Mouse (Mus musculus): ENCODE data around the gene Prex1. TPM values are rescaled to one million over a fixed set of nuclear protein-coding genes. Genes with fewer than 3 reads are reported as not detected.

Gene Prex1
- polyA plus RNA-seq, 1 experiment, result 4.7 TPM

DNA sequence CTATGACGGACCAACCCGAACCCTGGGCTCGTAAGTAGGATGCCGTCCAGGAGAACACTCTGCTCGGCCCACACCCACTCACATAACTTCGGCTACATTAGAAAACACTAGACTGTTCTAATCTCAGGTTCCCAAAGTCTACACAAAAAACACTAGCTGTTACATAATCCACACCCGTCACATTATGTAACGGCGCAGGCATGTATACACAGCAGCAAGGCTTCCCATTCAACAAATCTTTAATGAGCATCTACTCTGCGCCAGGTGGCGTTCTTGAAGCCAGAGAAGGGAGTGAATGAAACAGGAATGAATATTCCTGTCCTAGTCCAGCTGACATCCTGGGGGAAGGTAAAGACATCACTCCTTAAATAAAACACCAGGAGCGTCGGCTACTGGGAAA, 12.9 kb downstream of the Prex1 start:
- TF ChIP-seq TAL1 (IDR thresholded peaks at IDR 0.05; ENCODE audit: low read length), result no peak
- no peak for TF ChIP-seq GATA1 (IDR thresholded peaks at IDR 0.05; ENCODE audit: low read length)
- peaks cover 92% of the 10 kb centered on the region for H3K36me3 ChIP-seq (ENCODE audit: control insufficient read depth)
- H3K4me3 ChIP-seq (replicated peaks), result peak overlapping the region; percentile 79
- peaks cover 12% of the 10 kb centered on the region for H3K9me3 ChIP-seq (ENCODE audit: control insufficient read depth, low read length)
- peaks cover 97% of the 10 kb centered on the region for H3K4me1 ChIP-seq (ENCODE audit: control insufficient read depth)
- no peaks in the 10 kb centered on the region; the same call in 1 of the 2 replicates for H3K27me3 ChIP-seq (ENCODE audit: control insufficient read depth)

DNA sequence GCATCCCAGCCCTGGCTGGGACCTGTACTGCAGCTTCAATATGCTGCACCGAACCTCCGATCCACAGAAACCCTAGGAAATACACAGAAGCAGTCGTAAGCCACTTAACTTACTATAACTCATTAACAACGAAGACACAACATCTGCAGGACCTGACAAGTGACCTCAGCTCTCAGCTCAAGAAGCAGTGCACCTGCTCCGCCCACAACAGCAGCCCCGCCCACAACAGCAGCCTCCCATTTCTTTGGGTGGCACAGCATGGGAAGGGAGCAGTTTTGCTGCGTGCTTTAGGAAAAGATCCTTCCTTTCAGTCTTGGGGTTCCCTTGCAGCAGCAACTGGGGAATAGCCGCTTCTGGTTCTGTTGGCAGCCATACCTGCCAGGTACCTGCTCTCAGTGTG, 13.5 kb downstream of the Prex1 start:
- Histone ChIP-seq H3K36me3 (ENCODE audit: control insufficient read depth) (peaks cover 91% of the 10 kb centered on the region), H3K27me3 (ENCODE audit: control insufficient read depth) (no peaks in the 10 kb centered on the region; the same call in 1 of the 2 replicates), H3K4me3 (replicated peaks) (peak overlapping the region; percentile 26), H3K9me3 (ENCODE audit: control insufficient read depth, low read length) (peaks cover 10% of the 10 kb centered on the region), H3K4me1 (ENCODE audit: control insufficient read depth) (peaks cover 96% of the 10 kb centered on the region)
- no peak for TF ChIP-seq GATA1 (IDR thresholded peaks at IDR 0.05; ENCODE audit: low read length)
- TF ChIP-seq TAL1 (IDR thresholded peaks at IDR 0.05; ENCODE audit: low read length), result no peak

DNA sequence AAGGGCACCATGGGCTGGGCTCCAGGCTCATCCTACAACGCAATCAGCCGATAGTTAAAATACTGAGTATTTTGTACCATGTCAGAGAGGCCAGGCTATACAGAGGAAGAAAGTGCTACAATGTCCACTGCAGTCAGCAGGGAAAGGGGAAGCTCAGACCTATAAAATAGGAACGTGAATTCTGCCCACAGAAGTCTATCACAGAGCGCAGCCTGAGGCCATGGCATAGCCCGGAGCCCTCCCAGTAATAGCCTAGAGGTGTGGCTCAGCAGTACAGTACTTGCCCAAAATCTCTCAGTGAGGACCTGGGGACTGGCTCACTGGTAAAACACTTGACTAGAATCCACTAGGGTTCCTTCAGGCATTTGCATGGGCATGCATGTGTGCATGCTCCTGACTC, 14.1 kb downstream of the Prex1 start:
- H3K36me3 ChIP-seq (ENCODE audit: control insufficient read depth), result peaks cover 91% of the 10 kb centered on the region
- no peak for TF ChIP-seq TAL1 (IDR thresholded peaks at IDR 0.05; ENCODE audit: low read length)
- H3K9me3 ChIP-seq (ENCODE audit: control insufficient read depth, low read length), result peaks cover 10% of the 10 kb centered on the region
- peak overlapping the region; percentile 19 for H3K4me3 ChIP-seq (replicated peaks)
- H3K4me1 ChIP-seq (ENCODE audit: control insufficient read depth), result peaks cover 96% of the 10 kb centered on the region
- H3K27me3 ChIP-seq (ENCODE audit: control insufficient read depth), result no peaks in the 10 kb centered on the region

- Histone ChIP-seq H3K27me3 (ENCODE audit: control insufficient read depth) (no peaks in the 10 kb centered on the region), H3K9me3 (ENCODE audit: control insufficient read depth, low read length) (peaks cover 12% of the 10 kb centered on the region), H3K4me3 (replicated peaks) (no peak overlapping the region), H3K4me1 (ENCODE audit: control insufficient read depth) (peaks cover 73% of the 10 kb centered on the region), H3K36me3 (ENCODE audit: control insufficient read depth) (peaks cover 84% of the 10 kb centered on the region)
- no peak for TF ChIP-seq GATA1 (IDR thresholded peaks at IDR 0.05; ENCODE audit: low read length)
- no peak for TF ChIP-seq TAL1 (IDR thresholded peaks at IDR 0.05; ENCODE audit: low read length)
Observed at GRCm38 (mm10) chr2:166694616-166695015, 19.0 kb downstream of the Prex1 start.

DNA sequence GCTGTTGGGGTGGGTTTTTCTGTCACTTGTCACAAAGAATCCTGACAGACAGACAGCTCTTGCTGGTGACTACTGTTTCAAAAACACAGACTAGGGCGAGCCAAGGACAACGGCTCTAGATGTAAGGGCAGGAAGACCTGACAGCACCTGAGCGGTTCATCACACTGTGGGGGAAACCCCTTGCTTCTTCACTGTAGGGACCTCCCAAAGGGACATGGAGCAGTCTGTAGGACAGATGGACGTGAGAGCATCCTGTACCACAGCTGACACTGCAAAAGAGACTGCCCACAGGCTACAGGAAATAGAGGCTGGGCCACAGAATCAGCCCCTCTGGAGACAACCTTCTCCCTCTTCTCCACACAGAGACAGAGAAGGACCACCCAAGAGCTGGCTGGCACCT, 20.2 kb downstream of the Prex1 start:
- Histone ChIP-seq H3K27me3 (ENCODE audit: control insufficient read depth) (no peaks in the 10 kb centered on the region), H3K4me1 (ENCODE audit: control insufficient read depth) (peaks cover 65% of the 10 kb centered on the region), H3K9me3 (ENCODE audit: control insufficient read depth, low read length) (peaks cover 12% of the 10 kb centered on the region), H3K4me3 (replicated peaks) (no peak overlapping the region), H3K36me3 (ENCODE audit: control insufficient read depth) (peaks cover 73% of the 10 kb centered on the region)
- TF ChIP-seq GATA1 (IDR thresholded peaks at IDR 0.05; ENCODE audit: low read length), result no peak
- TF ChIP-seq TAL1 (IDR thresholded peaks at IDR 0.05; ENCODE audit: low read length), result no peak

DNA sequence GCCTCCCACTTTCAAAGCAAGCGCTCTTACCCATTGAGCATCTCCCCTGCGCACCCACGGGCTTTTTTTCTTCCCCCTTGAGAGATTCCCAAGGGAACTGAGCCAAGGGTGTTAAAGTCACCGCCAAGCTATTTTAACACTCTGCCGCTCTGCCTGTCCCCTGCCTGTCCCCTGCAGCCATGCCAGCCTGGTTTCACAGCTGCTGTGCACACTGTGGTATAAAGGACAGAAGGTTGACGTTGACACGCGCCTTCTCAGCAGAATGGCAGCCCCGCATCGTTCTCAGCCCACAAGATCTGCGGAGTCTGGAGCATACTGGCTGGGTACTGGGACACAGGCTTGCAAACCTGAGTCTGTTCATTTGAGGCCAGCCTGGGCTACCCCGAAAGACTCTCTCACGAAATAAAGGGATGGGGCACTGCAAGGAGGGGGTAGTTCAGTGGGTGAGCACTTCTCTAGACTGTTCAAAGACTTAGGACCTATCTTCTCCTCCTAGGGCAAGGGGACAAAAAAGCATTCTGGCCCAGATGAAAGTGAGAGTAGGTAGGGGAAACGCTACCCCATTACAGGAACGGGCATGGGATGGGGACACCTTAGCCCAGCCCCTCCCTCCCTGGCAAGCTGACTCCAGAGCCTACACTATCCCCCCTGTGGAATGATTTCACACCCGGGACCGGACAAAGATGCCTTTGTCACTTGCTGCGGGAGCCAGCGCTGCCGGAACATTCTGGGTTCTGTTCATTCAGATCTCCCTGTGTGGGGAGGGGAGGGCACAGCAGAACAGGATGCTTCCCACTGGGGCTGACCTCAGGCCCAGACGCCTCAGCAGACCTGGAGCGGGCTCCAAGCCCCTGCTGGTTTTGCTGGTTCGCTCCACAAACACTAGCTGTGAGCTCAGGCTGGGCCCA, 21.8 kb downstream of the Prex1 start:
- H3K4me3 ChIP-seq (replicated peaks), result no peak overlapping the region
- no peaks in the 10 kb centered on the region for H3K27me3 ChIP-seq (ENCODE audit: control insufficient read depth)
- H3K4me1 ChIP-seq (ENCODE audit: control insufficient read depth), result peaks cover 64% of the 10 kb centered on the region
- peaks cover 12% of the 10 kb centered on the region for H3K9me3 ChIP-seq (ENCODE audit: control insufficient read depth, low read length)
- TF ChIP-seq GATA1 (IDR thresholded peaks at IDR 0.05; ENCODE audit: low read length) (no peak), TAL1 (IDR thresholded peaks at IDR 0.05; ENCODE audit: low read length) (no peak)
- H3K36me3 ChIP-seq (ENCODE audit: control insufficient read depth), result peaks cover 59% of the 10 kb centered on the region

DNA sequence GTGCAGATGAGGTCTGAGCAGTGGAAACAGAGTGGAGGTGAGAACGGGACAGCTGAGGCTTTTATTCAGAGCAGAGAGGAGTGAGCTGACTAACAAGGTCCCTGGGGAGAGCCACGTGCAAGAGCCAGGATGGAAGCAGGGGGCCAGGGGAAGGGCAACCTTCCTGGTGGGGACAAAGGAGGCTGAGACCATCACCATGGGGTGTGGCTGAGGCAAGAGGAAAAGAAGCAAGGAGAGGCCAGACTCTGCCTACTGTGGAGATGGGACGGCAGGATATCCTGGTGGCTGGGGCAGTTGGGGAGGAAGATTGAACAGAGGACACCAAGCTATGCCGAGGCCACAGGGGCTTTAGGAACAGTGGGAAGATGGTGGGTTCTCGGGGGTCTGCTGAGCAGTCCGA, 26.7 kb downstream of the Prex1 start:
- peaks cover 57% of the 10 kb centered on the region for H3K4me1 ChIP-seq (ENCODE audit: control insufficient read depth)
- H3K4me3 ChIP-seq (replicated peaks), result no peak overlapping the region
- H3K36me3 ChIP-seq (ENCODE audit: control insufficient read depth), result peaks cover 13% of the 10 kb centered on the region
- TF ChIP-seq TAL1 (IDR thresholded peaks at IDR 0.05; ENCODE audit: low read length) (no peak), GATA1 (IDR thresholded peaks at IDR 0.05; ENCODE audit: low read length) (no peak)
- peaks cover 5% of the 10 kb centered on the region for H3K27me3 ChIP-seq (ENCODE audit: control insufficient read depth)
- H3K9me3 ChIP-seq (ENCODE audit: control insufficient read depth, low read length), result no peaks in the 10 kb centered on the region

GRCm38 (mm10) chr2:166685824-166686223, 27.8 kb downstream of the Prex1 start:
- H3K36me3 ChIP-seq (ENCODE audit: control insufficient read depth), result peaks cover 4% of the 10 kb centered on the region
- no peak overlapping the region for H3K4me3 ChIP-seq (replicated peaks)
- TF ChIP-seq GATA1 (IDR thresholded peaks at IDR 0.05; ENCODE audit: low read length) (no peak), TAL1 (IDR thresholded peaks at IDR 0.05; ENCODE audit: low read length) (no peak)
- H3K9me3 ChIP-seq (ENCODE audit: control insufficient read depth, low read length), result no peaks in the 10 kb centered on the region
- peaks cover 51% of the 10 kb centered on the region for H3K4me1 ChIP-seq (ENCODE audit: control insufficient read depth)
- peaks cover 5% of the 10 kb centered on the region for H3K27me3 ChIP-seq (ENCODE audit: control insufficient read depth)

DNA sequence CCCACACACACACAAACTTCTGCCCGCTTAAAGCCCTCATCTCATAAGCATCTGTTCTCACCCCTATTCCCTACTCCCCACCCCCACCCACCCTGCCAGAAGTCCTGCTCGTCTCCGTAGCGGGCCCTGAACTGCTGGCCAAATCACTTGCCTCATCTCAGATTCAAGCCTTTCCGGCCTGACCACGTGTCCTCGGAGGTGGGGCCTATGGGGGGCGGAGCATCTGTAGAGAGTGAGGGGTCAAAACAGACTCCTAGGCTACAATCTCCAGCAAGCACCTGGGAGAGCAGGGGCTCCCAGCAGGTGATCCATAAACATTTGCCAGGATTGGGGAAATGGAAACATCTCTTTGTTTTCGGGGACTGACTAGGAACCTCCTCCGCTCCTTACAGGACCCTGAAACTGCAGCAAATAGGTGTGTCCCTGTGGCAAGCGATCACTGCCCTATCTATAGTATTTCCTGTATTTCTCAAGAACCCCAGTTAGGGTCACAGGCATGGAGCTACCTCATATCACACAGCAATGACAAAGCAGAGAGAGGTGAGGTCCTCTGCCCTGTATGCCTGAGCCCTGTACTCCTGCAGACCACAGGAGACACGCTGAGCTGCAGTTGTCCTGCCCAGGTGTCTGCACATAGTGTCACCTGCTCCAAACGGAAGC, 29.6 kb downstream of the Prex1 start:
- H3K36me3 ChIP-seq (ENCODE audit: control insufficient read depth), result no peaks in the 10 kb centered on the region; the same call in 1 of the 2 replicates
- no peaks in the 10 kb centered on the region for H3K9me3 ChIP-seq (ENCODE audit: control insufficient read depth, low read length)
- TF ChIP-seq TAL1 (IDR thresholded peaks at IDR 0.05; ENCODE audit: low read length), result no peak
- H3K4me1 ChIP-seq (ENCODE audit: control insufficient read depth), result peaks cover 44% of the 10 kb centered on the region
- H3K4me3 ChIP-seq (replicated peaks), result no peak overlapping the region
- H3K27me3 ChIP-seq (ENCODE audit: control insufficient read depth), result peaks cover 5% of the 10 kb centered on the region

Data from erythroblast, embryonic 14.5 days (primary cell).